Mouse (Mus musculus) G1E-ER4 (cell line): Measurements from ENCODE around the gene Btbd35f27. TPM values are rescaled to one million over a fixed set of nuclear protein-coding genes. Genes with fewer than 3 reads are reported as not detected.
"Not testable (repeated sequence)": the region's sequence is repeated elsewhere in the genome, so short reads cannot be mapped to it uniquely, and the experiment has no call there.

ENCODE experiments used
- GATA1 ChIP-seq: IDR thresholded peaks from one replicate; pipeline ENCODE4 v1.8.0; 2012; ENCODE audit warnings: low read length, inconsistent platforms
- polyA plus RNA-seq: library from polyadenylated mRNA; stranded (reverse); fragments of >175 nt; gene quantifications from 2 replicates; pipeline ENCODE4 v1.2.3, GENCODE M21; 2012

Gene Btbd35f27
- not detected in 2 replicates for polyA plus RNA-seq

DNA sequence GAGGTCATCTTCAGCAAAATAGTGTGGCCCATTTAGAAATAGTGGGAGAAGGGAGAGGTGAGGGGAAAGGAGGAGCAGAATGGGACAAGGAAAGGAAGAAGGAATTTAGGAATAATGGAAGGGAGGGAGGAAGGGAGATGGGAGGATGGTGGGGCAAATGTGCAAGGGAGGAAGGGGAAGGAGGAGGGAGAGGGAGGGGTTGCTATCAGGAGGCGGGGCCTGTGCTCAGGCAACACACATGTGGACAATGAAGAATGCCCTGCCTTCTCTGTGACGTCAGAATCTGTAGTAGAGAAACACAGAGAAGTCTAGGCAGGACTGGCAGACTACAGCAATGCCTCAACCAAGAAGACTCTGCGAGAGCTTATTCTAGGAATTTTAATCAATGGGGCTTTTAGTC lies at the start of gene Btbd35f27:
Gene Btbd35f27, plus strand, starts transcription at position 301 of the 400 bp plus-strand sequence.
- not testable (repeated sequence) for TF ChIP-seq GATA1

Other genes starting within 250 kb of the Btbd35f27 start
- gene Btbd35f4, start 151.6 kb upstream of the Btbd35f27 start, polyA plus RNA-seq: not detected in 2 replicates